Mouse (Mus musculus) spleen, adult 18-20 months (tissue): Measurements from ENCODE around the gene Spsb3.

Experiments
- DNase-seq, 2 experiments: peaks; one replicate each; pipeline ENCODE4 v3.0.0; 2022; ENCODE audit warnings: mixed read lengths in 2 of 2

Gene Spsb3

DNA sequence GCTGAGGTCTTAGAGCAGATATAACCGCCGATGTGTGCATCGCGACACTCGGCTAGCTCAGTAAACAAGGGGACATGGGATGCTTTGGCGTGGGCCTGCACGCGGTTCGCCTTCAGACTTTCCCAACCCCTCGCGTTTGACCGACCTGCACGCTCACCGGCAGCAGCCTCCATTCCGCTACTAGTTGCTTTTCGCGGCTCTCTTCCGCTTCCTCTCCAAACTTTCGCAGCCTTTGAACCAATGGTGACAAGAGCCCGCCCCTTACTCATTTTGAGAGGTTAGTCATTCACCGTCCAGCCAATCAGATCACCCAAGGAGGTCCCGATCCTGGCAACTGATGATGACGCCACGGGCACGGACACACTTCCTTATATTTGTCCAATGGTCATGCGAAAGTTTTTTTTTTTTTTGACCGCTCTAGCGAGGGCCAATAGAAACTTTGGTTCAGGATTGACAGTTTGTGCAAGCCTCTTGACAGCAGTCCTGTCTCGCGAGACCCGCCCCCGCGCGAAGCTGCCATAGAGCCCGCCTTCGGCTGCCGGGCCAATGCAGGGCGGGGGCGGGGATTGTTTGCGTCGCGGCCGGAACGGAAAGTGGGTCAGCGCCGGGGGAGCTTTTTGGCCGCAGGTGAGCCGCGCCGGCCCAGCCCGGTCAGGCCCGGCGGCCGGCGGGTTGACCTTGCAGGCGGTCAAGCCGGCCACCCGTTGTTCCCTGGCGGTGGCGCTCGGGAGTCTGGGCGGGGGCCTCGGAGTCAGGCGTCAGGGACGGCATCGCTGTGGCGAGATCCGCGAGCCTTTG, at the start of gene Spsb3, which contains the start of gene Nubp2:
TSS of gene Spsb3 (plus strand) at position 510 of the 798 bp plus-strand sequence.
TSS of gene Nubp2 (minus strand) at position 216 of the 798 bp plus-strand sequence.
- peak; percentile 95 for DNase-seq

DNA sequence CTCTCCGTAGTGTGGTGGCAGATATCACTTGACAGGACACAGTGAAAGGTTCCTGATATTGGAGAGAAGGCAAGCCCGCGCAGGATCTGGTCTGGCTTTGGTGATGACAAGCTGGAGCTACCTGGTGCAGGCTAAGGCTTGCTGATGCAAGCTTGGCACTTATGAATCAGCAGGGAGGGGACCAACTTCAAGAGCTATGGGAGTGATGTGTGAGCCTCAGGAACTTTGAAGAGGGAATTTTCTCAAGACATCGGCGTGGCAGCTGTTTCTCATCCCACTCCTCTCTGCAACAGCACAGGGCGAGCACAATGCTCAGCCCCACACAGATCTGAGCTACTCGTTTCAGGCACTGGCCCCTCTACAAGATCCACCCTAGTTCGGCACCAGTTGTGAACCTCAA, 46.6 kb upstream of the Spsb3 start, which contains the start of gene Hagh:
TSS of gene Hagh (plus strand) at position 302 of the 400 bp plus-strand sequence.
- no peak for DNase-seq

DNA sequence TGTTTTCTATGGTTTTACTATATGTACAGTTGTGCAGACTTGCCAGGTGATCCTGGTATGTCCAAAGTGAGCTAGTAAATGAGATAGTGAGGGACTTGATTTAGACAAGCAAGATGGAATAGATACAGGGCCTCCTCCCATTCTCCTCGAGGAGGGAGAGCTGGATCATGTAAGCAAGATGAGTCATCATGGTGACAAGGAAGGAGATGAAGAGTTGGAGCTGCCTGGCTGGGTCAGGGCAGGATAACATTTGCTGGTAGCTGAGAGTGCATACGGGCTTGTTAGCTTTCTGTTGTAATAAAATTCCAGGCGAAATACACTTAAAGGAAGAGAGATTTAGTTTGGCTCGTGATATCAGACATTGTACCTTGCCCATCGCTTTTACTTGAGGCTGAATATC, 46.1 kb upstream of the Spsb3 start:
- DNase-seq, result no peak

DNA sequence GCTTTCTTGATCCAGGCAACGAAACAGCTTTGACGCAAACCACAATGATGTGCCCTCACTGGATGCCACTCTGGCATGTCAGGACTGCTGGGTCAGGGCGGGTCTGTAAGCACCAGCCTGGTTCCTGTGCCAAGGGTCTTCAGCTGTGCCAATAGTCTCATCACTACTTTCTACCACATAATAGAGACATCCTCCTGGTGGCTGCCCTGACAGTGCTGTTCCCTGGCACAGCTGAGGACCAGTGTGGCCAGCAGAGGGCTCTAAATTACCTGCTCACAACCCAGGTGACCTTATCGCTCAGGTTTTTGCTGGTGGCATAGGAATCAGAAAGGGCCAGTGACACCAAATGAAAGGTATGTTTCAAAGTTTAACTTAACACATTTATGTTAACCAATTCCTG, 45.3 kb upstream of the Spsb3 start:
- DNase-seq, result peak in 1 of 2 experiments; percentile 38

DNA sequence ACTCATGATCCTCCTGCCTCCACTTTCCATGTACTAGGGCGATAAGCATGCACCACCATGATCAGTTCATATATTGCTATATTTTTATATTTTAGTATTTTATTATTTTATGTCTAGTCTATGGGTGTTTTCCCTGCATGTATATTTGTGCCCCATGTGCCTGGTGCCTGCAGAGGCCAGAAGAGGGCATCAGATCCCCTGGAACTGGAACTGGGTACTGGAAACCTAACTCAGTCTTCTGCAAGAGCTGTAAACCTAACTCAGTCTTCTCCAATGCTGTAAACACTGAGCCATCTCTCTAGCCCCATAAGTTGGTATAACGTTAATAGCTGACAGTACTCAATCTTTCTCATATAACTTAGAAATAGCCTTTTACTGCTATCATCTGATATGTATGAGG, 43.8 kb upstream of the Spsb3 start:
- DNase-seq, result no peak

DNA sequence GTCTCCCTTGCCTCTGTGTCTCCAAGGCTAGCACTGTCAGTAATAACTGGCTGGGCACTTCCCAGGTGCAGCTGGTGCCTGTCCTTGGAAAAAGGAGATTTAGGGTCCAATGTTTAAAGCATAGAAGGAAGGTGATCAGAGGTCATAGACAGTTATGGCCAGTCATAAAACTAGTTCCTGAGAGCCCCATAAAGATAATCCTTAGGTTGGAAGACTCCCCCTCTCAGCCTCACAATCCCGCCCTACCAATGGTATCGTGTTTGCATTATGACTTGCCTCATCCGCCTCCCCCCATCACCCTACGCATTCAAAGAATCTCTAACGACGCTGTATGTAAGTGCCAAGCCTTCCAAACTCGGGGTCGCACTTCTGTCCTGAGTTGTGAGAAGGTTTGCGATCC, 41.9 kb upstream of the Spsb3 start:
- DNase-seq, result no peak

DNA sequence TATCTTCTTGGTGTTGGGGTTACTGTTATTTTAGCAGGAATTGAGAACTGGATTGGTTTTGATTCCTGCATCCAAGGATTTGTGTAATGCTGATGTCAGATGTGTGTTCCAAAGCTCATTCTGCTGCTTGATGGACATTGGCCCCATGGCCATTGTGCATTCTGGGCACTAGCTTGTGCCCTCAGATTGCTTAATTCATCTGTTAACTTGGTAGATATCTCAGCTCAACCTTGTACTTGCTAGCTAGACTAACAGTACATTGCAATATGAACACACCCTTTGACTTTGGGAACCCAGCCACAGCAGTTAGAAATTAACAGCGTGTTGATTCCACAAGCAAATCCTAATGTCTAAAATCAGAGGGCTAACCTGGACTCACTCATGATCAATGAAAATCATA, 39.1 kb upstream of the Spsb3 start:
- no peak for DNase-seq

DNA sequence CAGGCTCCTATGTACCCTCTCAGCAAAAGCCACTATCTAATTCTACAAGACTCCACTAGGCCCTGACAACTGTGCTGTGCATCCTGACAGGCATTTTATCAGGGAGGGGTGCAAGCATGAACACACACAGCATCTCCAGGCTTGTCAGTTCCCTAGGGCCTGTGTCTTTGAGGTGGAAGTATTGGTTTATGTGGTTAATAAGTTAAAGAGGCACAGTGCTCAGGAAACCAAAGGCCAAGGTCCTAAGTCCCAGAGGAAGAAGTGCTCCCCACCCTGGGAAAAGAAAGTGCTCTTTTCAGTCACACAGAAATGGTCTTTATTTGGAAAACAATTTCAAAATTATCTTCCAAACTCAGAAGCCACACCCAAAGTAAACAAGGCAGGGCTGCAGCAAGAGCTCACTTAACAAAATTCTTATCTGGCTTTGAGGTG, 37.8 kb upstream of the Spsb3 start:
- DNase-seq, result no peak

DNA sequence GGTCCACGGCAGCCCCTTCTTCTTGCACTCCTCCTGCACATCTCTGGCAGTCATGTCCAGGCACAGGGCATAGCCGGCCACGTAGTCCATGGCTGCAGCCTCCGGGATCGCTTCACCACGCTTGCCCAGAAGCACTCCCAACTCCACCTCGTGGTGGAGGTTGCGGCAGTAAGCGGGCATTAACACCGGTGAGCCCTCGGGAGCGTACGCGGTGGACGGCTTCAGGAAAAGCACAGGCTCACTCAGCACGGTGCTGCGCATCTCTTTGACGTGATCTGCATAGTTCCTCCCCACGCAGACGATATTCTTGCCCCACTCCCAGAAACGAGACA, 36.7 kb upstream of the Spsb3 start:
- no peak for DNase-seq

DNA sequence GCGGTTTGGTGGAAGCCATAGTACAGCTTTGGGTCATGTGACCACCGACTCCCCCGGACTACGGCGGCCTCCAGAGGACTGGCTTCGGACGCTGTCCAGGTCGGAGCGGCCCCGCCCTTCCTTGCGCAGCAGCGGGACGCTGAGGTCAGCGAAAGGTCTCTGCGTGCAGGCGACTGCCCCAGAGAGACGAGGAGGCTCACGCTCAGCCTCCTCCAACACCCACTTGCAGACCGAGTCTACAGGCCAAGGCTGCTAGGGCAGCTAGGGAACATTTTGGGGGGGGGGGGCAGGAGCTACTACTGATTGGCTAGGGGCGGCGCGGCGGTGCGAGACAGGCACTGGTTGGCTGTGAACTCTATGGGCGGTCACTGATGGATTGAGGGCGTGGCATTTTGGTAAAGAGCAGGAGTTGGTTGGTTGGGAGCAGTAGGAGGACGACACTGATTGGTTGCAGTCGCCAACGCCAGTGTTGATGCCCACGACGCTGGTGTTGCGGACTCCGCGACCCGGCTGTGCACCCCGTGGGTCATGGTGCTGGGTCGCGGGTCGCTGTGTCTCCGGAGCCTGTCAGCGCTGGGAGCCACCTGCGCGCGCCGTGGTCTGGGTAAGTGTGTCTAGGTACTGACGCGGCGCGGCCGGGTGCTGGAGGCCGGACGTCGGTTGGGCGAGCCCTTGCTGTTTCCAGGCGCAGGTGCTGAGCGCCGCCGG, 36.2 kb upstream of the Spsb3 start, which contains the start of gene Fahd1:
TSS of gene Fahd1 (minus strand) at position 300 of the 708 bp plus-strand sequence.
- DNase-seq, result peak; percentile 86 to 90

DNA sequence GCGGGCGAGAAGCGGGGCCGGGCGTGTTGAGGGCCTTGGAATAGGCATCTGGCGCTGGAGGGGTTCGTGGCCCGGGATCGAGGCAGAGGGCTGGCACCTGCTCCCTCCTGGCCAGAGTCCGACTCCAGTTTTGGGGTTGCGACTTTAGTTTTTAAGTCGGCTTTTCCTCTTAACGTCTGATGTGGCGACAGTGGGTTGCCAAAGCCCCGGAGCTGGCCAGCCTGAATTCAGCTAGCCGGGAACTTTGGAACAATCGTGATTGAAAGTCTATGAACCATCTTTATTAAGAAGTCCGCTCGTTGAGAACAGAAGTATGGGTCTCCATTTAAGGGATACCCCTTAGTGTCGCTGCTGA, 35.7 kb upstream of the Spsb3 start:
- DNase-seq, result no peak

DNA sequence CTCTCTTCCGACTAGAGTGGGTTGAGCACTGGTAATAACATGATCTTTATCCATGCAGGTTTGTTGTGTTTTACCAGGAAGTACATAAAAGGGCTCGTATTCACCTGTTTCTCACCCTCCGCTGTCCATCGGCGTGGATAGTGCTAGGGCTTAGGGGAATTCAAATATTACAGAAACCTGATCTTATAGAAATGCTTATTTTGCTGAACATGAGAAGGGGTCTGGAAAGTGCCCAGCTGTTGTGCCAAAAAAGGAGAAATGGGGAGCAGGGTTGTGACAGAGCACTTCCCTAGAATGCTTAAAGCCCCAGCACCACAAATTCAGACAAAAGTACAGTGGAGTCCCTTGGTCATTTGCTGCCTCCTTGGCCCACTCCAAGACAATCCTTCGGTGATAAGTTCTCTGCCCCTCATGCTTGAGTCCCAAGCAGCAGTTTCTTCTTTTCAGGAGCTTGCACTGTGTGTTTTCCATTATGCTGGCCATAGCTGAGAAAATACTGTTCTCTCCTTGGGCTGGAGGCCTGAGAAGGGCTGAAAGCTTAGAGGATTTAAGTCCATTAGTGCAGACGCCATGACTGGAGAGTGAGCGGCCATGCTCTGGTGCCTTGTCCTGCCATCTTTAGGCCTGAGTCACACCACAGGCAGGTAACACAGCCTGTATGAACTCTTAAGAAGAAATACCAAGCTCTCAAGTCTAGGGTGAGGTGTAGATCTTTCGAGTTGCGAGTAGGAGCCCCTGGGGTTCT, 34.9 kb upstream of the Spsb3 start:
- no peak for DNase-seq

DNA sequence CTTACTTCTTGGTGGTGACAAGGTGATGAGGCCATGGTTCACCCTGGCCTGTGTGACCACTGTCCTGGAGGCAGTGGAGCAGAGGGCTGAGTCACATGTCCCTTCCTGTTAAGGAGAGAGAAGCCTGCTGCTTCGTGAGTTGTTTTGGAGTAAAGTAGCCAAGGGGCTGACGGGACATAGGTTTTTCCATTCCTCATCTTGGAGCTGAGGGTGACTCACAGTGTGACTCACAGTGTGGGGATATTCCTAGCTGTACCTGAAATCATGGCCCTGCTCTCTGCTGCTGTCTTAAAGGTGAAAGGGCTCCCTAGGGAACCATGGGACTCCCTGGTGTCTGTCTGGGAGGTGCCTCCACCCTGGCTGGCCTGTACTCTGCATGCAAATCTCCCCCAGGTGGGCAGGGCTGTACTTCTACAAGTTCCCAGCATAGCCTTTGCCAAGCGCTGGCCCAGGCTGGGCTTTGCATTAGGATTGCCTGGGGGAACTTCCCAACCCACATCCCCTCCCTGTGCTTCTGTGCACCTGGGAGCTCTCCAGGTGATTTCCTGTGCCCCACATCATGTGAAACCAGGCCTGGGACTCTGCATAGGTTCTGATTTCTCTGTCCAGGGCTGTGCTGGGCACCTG, 30.5 kb upstream of the Spsb3 start:
- DNase-seq, result no peak

DNA sequence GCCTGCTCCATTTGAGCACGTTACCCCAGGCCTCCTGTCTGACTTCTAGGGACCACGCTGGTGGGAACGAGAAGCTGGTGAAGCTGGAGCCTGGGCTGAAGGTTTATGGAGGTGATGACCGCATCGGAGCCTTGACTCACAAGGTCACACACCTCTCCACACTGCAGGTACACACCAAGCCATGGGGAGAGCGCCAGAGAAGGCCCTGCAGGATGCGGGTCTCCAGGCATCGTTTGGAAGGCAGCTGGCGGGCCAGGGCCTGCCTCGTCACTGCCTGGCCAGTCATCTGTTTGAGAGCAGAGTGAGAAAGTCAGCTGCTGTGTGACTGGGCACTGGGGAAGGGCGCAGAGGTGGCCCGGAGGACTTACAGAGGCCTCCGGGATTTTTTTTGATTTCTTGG, 29.9 kb upstream of the Spsb3 start:
- DNase-seq, result no peak

DNA sequence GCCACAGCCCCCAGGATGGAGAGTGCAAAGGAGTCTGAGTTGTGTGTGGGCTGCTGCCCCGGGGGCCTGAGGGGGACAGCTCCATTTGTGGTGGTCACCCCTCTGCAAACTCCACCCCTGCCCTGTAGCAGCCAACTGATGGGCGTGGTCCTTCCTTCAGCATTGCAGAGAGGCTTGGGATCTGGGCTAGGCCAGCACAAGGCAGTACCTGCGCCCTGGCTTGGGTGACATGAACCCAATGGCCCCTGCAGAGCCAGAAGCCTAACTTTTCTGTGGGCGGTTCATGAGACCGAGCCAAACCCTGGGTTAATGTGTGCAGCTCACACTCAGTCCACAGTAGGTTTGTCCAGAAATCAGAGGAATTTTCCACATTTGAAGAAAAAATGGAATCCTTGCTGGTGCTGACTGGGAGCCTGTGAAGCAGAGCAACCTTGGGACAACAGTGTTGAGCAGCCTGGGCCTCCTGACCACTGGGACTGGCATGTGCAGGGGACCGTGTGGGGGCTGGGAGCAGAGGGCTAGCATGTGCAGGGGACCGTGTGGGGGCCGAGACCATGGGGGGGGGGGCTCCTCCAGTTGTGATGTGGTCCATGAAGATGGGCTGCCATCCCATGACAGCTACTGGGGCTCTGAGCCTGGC, 28.5 kb upstream of the Spsb3 start:
- no peak for DNase-seq

DNA sequence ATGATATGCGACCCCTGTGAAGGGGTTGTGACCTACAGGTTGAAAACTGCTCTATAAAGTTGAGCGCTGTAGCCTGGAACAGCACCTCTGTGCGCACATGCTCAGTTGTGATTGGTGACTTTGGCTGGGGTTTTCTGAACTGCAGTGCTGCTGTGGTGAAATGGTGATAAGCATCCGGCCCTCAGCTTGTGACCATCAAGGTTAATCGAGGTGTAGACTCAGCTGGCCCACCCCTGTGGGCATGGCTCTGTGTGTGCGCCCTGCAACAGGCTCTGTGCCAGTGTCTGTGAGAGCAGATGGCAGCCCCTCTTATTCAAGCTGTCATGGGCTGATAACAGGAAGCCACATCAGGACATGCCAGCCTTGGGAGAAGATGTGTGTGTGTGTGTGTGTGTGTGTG, 27.5 kb upstream of the Spsb3 start:
- DNase-seq, result no peak

DNA sequence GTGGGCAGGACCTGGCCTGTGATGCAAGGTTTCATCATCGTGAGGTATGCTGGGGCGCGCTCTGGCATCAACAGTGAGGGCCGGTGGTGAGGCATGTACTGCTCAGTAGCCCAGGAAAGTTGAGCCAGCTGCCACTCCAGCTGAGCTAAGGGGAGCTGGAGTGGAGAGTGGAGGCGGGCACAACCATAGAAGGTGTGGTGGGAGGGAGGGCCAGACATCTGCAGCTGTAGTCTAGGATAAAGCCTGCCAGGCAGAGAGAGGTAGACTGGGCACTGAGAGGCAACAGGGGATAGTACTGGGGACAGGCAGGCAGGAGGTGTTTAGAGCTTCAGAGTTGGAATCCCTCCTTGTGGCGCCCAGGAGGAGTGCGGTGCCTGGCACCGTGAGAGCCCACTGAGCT, 26.4 kb upstream of the Spsb3 start:
- no peak for DNase-seq

DNA sequence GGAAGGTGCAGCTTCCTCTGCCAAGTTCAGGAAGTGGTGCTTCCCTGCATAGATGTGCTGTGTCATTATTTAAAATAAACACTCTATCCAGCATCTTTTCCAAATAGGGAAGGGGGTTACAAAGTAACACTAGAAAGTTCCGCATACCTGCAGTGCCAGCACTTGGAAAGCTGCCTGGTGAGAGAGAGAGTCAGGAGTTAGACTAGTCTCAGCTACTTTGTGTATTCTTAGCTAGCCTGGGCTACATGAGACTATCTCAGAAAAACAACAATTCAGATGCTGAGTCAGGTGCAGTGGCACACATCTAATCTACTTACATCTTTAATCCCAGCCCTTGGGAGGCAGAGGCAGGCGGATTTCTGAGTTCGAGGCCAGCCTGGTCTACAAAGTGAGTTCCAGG, 24.7 kb upstream of the Spsb3 start:
- no peak for DNase-seq

DNA sequence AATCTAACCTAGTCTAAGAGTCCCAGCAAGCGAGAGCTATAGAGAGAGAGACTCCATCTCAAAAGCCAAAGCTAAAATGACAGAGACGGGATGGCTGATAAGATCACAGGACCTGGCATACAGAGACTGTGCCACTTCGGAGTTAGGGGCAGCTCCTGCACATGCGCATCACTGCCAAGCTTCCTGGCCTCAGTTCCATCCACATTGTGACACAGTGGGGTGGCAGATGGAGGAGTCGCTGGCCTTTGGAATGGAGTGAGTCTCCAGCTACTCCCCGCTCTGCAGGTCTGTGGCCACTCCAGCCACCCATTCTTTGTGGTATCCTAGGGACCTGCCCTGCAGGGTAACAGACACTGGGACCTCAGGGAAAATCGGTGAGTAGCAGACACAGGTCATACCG, 20.7 kb upstream of the Spsb3 start, which contains the start of gene Igfals:
TSS of gene Igfals (plus strand) at position 222 of the 400 bp plus-strand sequence.
- no peak for DNase-seq

DNA sequence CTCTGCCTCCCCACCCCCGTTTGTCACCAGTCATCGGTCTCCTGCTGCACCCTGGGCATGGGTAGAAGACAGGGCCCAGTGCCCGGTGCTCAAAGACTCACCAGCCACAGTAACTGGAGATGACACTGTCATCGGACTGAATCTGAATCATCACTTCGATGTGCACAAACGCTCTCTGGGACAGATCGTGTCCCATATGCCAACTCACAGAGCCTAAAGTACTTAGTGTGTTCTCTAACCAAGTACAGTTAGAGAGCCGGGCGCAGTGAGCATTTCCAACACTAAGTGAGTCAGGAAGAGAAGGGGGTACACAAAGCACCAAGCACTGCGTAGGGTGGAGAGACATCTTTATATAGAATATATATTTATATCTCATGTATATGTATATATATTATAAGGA, 18.5 kb upstream of the Spsb3 start:
- no peak for DNase-seq

DNA sequence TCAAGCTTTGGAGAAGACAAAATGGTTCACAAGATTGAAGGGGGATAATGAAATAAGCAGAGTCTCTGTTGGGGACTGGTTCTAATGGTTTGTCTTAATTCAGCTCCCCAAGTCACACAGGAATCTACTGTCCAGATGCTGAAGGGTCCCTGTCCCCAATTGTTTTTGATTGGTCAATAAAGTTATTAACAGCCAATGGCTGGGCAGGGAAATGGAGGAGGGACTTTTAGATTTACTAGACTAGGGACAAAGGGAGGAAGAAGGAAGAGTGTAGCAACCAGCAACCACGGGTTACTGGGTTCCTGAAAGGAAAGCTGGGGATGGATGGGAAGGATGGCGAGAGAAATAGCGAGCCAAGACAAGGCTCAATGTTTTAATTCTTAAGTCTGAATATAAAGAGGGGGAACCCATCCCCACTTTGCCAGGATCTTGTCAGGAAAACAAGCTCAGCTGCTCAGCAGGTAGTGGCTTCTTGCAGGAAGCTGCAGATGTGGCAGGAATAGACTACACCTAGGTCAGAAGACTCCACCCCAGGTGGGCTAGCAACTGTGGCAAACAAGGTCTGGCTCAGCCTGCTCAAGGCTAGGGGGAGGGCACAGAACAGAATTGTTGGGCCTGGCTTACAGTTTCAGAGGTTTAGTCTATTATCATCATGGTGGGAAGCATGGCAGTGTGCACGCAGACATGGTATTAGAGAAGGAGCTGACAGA, 12.6 kb upstream of the Spsb3 start:
- DNase-seq, result no peak

DNA sequence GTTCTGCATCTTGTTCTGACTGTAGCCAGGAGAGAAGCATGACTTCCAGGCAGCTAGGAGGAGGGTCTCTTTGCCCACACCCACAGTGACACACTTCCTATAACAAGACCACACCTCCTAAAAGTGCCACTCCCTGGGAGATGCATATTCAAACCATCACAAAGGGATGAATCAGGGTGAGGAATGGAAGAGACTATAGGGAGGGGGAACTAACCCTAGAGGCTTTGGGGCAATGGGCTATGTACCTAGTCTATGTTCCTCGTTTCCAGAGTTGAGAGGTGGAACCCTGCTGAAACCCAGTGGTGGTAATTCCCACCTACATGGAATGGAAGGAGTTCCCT, 12.1 kb upstream of the Spsb3 start:
- no peak for DNase-seq
